Mouse (Mus musculus) neural tube, embryonic 15.5 days (tissue): Measurements from ENCODE around the gene Sema3d. TPM values are rescaled to one million over a fixed set of nuclear protein-coding genes. Genes with fewer than 3 reads are reported as not detected.

Source experiments
- ATAC-seq: fragments of 200-750 bp; cut with Nextera tagmentation; 2 replicates; pipeline ENCODE4 v1.8.0; 2017; ENCODE audit warnings: mild to moderate bottlenecking, moderate TSS enrichment, moderate library complexity; ENCODE audit not compliant: low FRiP score
- H3K27ac ChIP-seq: fragments of 300-500 bp; sonication (generic); replicated peaks from 2 replicates; pipeline ENCODE4 v1.5.1; 2015; ENCODE audit warnings: mild to moderate bottlenecking, inconsistent platforms
- H3K27me3 ChIP-seq: fragments of 300-500 bp; sonication (generic); replicated peaks from 2 replicates; pipeline ENCODE4 v1.6.1; 2015; ENCODE audit warnings: inconsistent platforms
- H3K36me3 ChIP-seq: fragments of 300-500 bp; sonication (generic); 2 replicates; pipeline ENCODE4 v1.6.1; 2015; ENCODE audit warnings: inconsistent platforms
- H3K4me1 ChIP-seq: fragments of 300-500 bp; sonication (generic); 2 replicates; pipeline ENCODE4 v1.6.1; 2015; ENCODE audit warnings: inconsistent platforms
- H3K4me2 ChIP-seq: fragments of 300-500 bp; sonication (generic); 2 replicates; pipeline ENCODE4 v1.6.1; 2015; ENCODE audit warnings: inconsistent platforms, mild to moderate bottlenecking, moderate library complexity
- H3K4me3 ChIP-seq: fragments of 300-500 bp; sonication (generic); replicated peaks from 2 replicates; pipeline ENCODE4 v1.5.1; 2015; ENCODE audit warnings: mild to moderate bottlenecking, inconsistent platforms
- H3K9ac ChIP-seq: fragments of 300-500 bp; sonication (generic); replicated peaks from 2 replicates; pipeline ENCODE4 v1.6.1; 2015; ENCODE audit warnings: mild to moderate bottlenecking, inconsistent platforms
- H3K9me3 ChIP-seq: fragments of 300-500 bp; sonication (generic); replicated peaks from 2 replicates; pipeline ENCODE4 v1.6.1; 2016; ENCODE audit warnings: inconsistent platforms
- WGBS: fragments of 180-500 bp; shearing (Covaris S2); methylation state at CpG from one replicate; pipeline ENCODE4 v1.1.7; 2015; ENCODE audit warnings: mixed read lengths; 5-methylcytosine and 5-hydroxymethylcytosine counted together
- polyA plus RNA-seq: library from polyadenylated mRNA; unstranded; fragments of >200 nt; fragmentation: Nextera tagmentation; extraction: Ambion mirVana; gene quantifications from 2 replicates; pipeline ENCODE4 v1.2.1, GENCODE M21; 2015

Gene Sema3d
- polyA plus RNA-seq = 3.2 and 4.5 TPM in 2 replicates

GRCm38 (mm10) chr5:12383133-12383959 is at the start of gene Sema3d:
Gene Sema3d (plus strand): TSS chr5:12383385.
- WGBS = under 1% methylated on average over 49 of the region's 49 CpGs
- H3K27ac ChIP-seq = no peak within 1 kb of the TSS

GRCm38 (mm10) chr5:12377261-12377660 is 5.9 kb upstream of the Sema3d start:
- 49% methylated on average over 1 of the region's 1 CpGs for WGBS
- H3K9ac ChIP-seq = no peak overlapping the region
- ATAC-seq = no peak

More at GRCm38 (mm10) chr5:12383133-12383959, at the start of gene Sema3d:
- peaks cover 11% of the 10 kb centered on the region for H3K4me1 ChIP-seq
- peaks cover 21% of the 10 kb centered on the region for H3K27me3 ChIP-seq
- H3K4me2 ChIP-seq = peak within 1 kb of the TSS; percentile 96
- ATAC-seq = peak; percentile 97
- H3K36me3 ChIP-seq = no peaks in the 10 kb centered on the region
- peak within 1 kb of the TSS; percentile 62 for H3K4me3 ChIP-seq
- no peaks in the 10 kb centered on the region for H3K9me3 ChIP-seq
- H3K9ac ChIP-seq = peak within 1 kb of the TSS; percentile 55

GRCm38 (mm10) chr5:12378900-12379299 is 4.3 kb upstream of the Sema3d start:
- Histone ChIP-seq H3K9ac (no peak overlapping the region), H3K27me3 (peaks cover 8% of the 10 kb centered on the region)
- WGBS = 59% methylated on average over 5 of the region's 5 CpGs

More at GRCm38 (mm10) chr5:12377261-12377660, 5.9 kb upstream of the Sema3d start:
- Histone ChIP-seq H3K27me3 (no peaks in the 10 kb centered on the region), H3K4me1 (no peaks in the 10 kb centered on the region), H3K27ac (no peak overlapping the region), H3K36me3 (no peaks in the 10 kb centered on the region), H3K9me3 (no peaks in the 10 kb centered on the region), H3K4me2 (no peak overlapping the region), H3K4me3 (no peak overlapping the region)

GRCm38 (mm10) chr5:12382010-12382409 is 1.2 kb upstream of the Sema3d start:
- H3K4me2 ChIP-seq = no peak overlapping the region
- ATAC-seq = no peak
- no peak overlapping the region for H3K27ac ChIP-seq
- H3K4me3 ChIP-seq = no peak overlapping the region
- H3K9ac ChIP-seq = no peak overlapping the region
- 86% methylated on average over 5 of the region's 5 CpGs for WGBS
- H3K4me1 ChIP-seq = peaks cover 11% of the 10 kb centered on the region
- no peaks in the 10 kb centered on the region for H3K9me3 ChIP-seq
- H3K27me3 ChIP-seq = peaks cover 21% of the 10 kb centered on the region
- no peaks in the 10 kb centered on the region for H3K36me3 ChIP-seq

More at GRCm38 (mm10) chr5:12378900-12379299, 4.3 kb upstream of the Sema3d start:
- Histone ChIP-seq H3K27ac (no peak overlapping the region), H3K4me3 (no peak overlapping the region), H3K4me1 (peaks cover 5% of the 10 kb centered on the region), H3K4me2 (no peak overlapping the region), H3K9me3 (no peaks in the 10 kb centered on the region), H3K36me3 (no peaks in the 10 kb centered on the region)
- no peak for ATAC-seq

GRCm38 (mm10) chr5:12383960-12384285 is 738 bp downstream of the Sema3d start:
- Histone ChIP-seq H3K4me1 (peaks cover 11% of the 10 kb centered on the region), H3K27ac (no peak overlapping the region), H3K27me3 (peaks cover 21% of the 10 kb centered on the region), H3K4me3 (peak overlapping the region; percentile 62), H3K9ac (peak overlapping the region; percentile 55), H3K4me2 (peak overlapping the region; percentile 96), H3K36me3 (no peaks in the 10 kb centered on the region), H3K9me3 (no peaks in the 10 kb centered on the region)
- WGBS = 0% methylated on average over 10 of the region's 10 CpGs
- no peak for ATAC-seq

- H3K27me3 ChIP-seq = no peaks in the 10 kb centered on the region
- H3K36me3 ChIP-seq = no peaks in the 10 kb centered on the region
- H3K9me3 ChIP-seq = no peaks in the 10 kb centered on the region
- H3K4me3 ChIP-seq = no peak overlapping the region
- ATAC-seq = no peak
- 83% methylated on average over 5 of the region's 5 CpGs for WGBS
- no peak overlapping the region for H3K9ac ChIP-seq
- H3K4me1 ChIP-seq = no peaks in the 10 kb centered on the region
- H3K27ac ChIP-seq = no peak overlapping the region
- H3K4me2 ChIP-seq = no peak overlapping the region
These were observed 9.5 kb downstream of the Sema3d start for GRCm38 (mm10) chr5:12392667-12393066.

- H3K9ac ChIP-seq = no peak overlapping the region
- no peak overlapping the region for H3K4me2 ChIP-seq
- no peaks in the 10 kb centered on the region for H3K9me3 ChIP-seq
- H3K27ac ChIP-seq = no peak overlapping the region
- no peak for ATAC-seq
- 87% methylated on average over 2 of the region's 2 CpGs for WGBS
- H3K4me3 ChIP-seq = no peak overlapping the region
- H3K27me3 ChIP-seq = no peaks in the 10 kb centered on the region
- H3K4me1 ChIP-seq = no peaks in the 10 kb centered on the region
- no peaks in the 10 kb centered on the region for H3K36me3 ChIP-seq
These were observed 16.1 kb downstream of the Sema3d start for GRCm38 (mm10) chr5:12399271-12399670.

GRCm38 (mm10) chr5:12404229-12404628 is 21.0 kb downstream of the Sema3d start:
- Histone ChIP-seq H3K4me2 (no peak overlapping the region), H3K36me3 (no peaks in the 10 kb centered on the region), H3K4me1 (no peaks in the 10 kb centered on the region), H3K9me3 (no peaks in the 10 kb centered on the region), H3K4me3 (no peak overlapping the region), H3K27me3 (no peaks in the 10 kb centered on the region), H3K27ac (no peak overlapping the region), H3K9ac (no peak overlapping the region)
- no peak for ATAC-seq

- no peaks in the 10 kb centered on the region for H3K9me3 ChIP-seq
- H3K9ac ChIP-seq = no peak overlapping the region
- H3K36me3 ChIP-seq = no peaks in the 10 kb centered on the region
- H3K4me3 ChIP-seq = no peak overlapping the region
- WGBS = 69% methylated on average over 3 of the region's 3 CpGs
- ATAC-seq = no peak
- no peak overlapping the region for H3K4me2 ChIP-seq
- H3K27ac ChIP-seq = no peak overlapping the region
- no peaks in the 10 kb centered on the region for H3K27me3 ChIP-seq
- H3K4me1 ChIP-seq = no peaks in the 10 kb centered on the region
These were observed 29.4 kb downstream of the Sema3d start for GRCm38 (mm10) chr5:12412595-12412994.

GRCm38 (mm10) chr5:12423264-12423663 is 40.1 kb downstream of the Sema3d start:
- Histone ChIP-seq H3K36me3 (no peaks in the 10 kb centered on the region), H3K27ac (no peak overlapping the region), H3K4me2 (no peak overlapping the region), H3K4me1 (no peaks in the 10 kb centered on the region), H3K27me3 (no peaks in the 10 kb centered on the region), H3K4me3 (no peak overlapping the region), H3K9ac (no peak overlapping the region), H3K9me3 (no peaks in the 10 kb centered on the region)
- 68% methylated on average over 5 of the region's 5 CpGs for WGBS
- no peak for ATAC-seq

- no peaks in the 10 kb centered on the region for H3K27me3 ChIP-seq
- no peaks in the 10 kb centered on the region for H3K36me3 ChIP-seq
- H3K4me1 ChIP-seq = no peaks in the 10 kb centered on the region
- no peak overlapping the region for H3K4me2 ChIP-seq
- WGBS = 65% methylated on average over 1 of the region's 1 CpGs
- ATAC-seq = 0 out of 2 replicates have a peak, but pooled peaks have one; percentile 31
- H3K4me3 ChIP-seq = no peak overlapping the region
- no peaks in the 10 kb centered on the region for H3K9me3 ChIP-seq
- no peak overlapping the region for H3K27ac ChIP-seq
- H3K9ac ChIP-seq = no peak overlapping the region
These were observed 58.6 kb downstream of the Sema3d start for GRCm38 (mm10) chr5:12441737-12442136.
